1 mouse cellular context compared by ENCODE assay signal in the genomic region with DNA sequence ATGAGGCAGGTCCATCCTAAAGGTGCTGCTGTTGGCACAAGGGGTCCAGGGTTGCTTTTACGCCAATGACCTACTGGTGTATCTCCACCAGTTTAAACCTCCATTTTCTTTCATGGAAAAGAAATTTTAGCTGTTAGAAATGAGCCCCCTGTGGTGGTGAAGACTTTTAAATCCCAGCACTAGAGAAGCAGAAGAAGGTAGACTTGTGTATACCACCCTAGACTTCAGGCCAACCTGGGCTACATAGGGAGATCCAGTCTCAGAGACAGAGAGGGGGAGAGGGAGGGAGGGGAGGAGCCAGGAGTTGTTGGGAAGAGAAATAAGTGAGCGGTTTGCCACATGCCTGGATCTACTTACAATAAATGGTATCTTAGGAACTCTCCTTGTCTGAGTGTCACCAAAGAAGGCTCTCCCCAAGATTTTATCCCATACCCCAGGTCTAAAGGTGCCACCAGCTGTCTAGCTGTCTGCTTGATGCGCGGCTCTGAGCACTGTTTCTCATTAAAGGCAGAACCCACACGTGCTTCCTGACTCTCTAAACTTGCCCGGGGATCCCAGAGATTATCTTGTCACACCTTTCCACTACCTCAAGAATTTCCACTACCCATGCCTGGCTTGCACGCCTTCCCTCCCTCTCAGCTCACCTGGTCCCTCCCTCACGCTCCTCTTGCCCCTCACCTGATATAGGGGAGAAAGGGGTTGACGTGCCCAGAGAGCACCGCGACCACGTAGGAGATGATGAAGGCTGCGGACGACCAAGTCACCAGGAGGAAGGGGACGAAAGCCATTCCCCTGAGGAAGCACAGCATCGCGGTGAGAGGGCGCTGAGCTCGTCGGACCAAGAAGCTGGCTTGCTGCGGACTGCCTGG.
TF ChIP-seq lines count a peak whose summit lies in the region.

No protein-coding gene starts in this region.

TF ChIP-seq in MEL, 35 proteins besides CTCF, POLR2A, EP300 and RAD21 (continued from another document):
- TF ChIP-seq RCOR1 (IDR thresholded peaks at IDR 0.05; ENCODE audit: low read depth, low read length) = no peak
- no peak for TF ChIP-seq CHD2 (IDR thresholded peaks at IDR 0.05; ENCODE audit: low read length)
- TF ChIP-seq TCF12 (IDR thresholded peaks at IDR 0.05; ENCODE audit: low read depth, low read length) = no peak
- no peak for TF ChIP-seq GATA1 (IDR thresholded peaks at IDR 0.05; ENCODE audit: low read depth, low read length)
- TF ChIP-seq ZC3H11A (IDR thresholded peaks at IDR 0.05; ENCODE audit: low read depth, low read length) = no peak
